Mouse (Mus musculus) limb, embryonic 15.5 days (tissue): Measurements from ENCODE around the gene Carmil2. TPM values are rescaled to one million over a fixed set of nuclear protein-coding genes. Genes with fewer than 3 reads are reported as not detected.
A peak's percentile ranks its signal among the peaks of the same experiment; 100 is the strongest.

Experiments
- ATAC-seq: fragments of 200-750 bp; cut with Nextera tagmentation; 2 replicates; pipeline ENCODE4 v1.8.0; 2017; ENCODE audit warnings: low read depth, moderate TSS enrichment; ENCODE audit not compliant: insufficient number of reproducible peaks, low FRiP score, low TSS enrichment
- H3K27ac ChIP-seq: fragments of 300-500 bp; sonication (generic); 2 replicates; pipeline ENCODE4 v1.5.1; 2015; ENCODE audit warnings: moderate library complexity, mild to moderate bottlenecking, inconsistent platforms
- H3K27me3 ChIP-seq: fragments of 300-500 bp; sonication (generic); 2 replicates; pipeline ENCODE4 v1.6.1; 2015; ENCODE audit warnings: inconsistent platforms
- H3K36me3 ChIP-seq: fragments of 300-500 bp; sonication (generic); 2 replicates; pipeline ENCODE4 v1.6.1; 2015; ENCODE audit warnings: inconsistent platforms
- H3K4me1 ChIP-seq: fragments of 300-500 bp; sonication (generic); 2 replicates; pipeline ENCODE4 v1.6.1; 2015; ENCODE audit warnings: inconsistent platforms
- H3K4me2 ChIP-seq: fragments of 300-500 bp; sonication (generic); 2 replicates; pipeline ENCODE4 v1.6.1; 2015; ENCODE audit warnings: mild to moderate bottlenecking, inconsistent platforms
- H3K4me3 ChIP-seq: fragments of 300-500 bp; sonication (generic); 2 replicates; pipeline ENCODE4 v1.5.1; 2015; ENCODE audit warnings: mild to moderate bottlenecking, inconsistent platforms
- H3K9ac ChIP-seq: fragments of 300-500 bp; sonication (generic); 2 replicates; pipeline ENCODE4 v1.6.1; 2015; ENCODE audit warnings: inconsistent platforms
- H3K9me3 ChIP-seq: fragments of 300-500 bp; sonication (generic); 2 replicates; pipeline ENCODE4 v1.6.1; 2016; ENCODE audit warnings: inconsistent platforms
- WGBS: fragments of 180-500 bp; shearing (Covaris S2); methylation state at CpG from one replicate; pipeline ENCODE4 v1.1.7; 2015; 5-methylcytosine and 5-hydroxymethylcytosine counted together
- polyA plus RNA-seq: library from polyadenylated mRNA; unstranded; fragments of >200 nt; fragmentation: Nextera tagmentation; extraction: Ambion mirVana; gene quantifications from 2 replicates; pipeline ENCODE4 v1.2.1, GENCODE M21; 2015

Carmil2 gene
- polyA plus RNA-seq: 0.47 and 0.58 TPM in 2 replicates

GRCm38 (mm10) chr8:105685796-105686308 lies at the start of gene Carmil2:
Carmil2 (plus strand) TSS chr8:105686274.
- Histone ChIP-seq H3K4me3 (peak within 1 kb of the TSS; percentile 20), H3K27ac (no peak within 1 kb of the TSS), H3K4me2 (peak within 1 kb of the TSS; percentile 48), H3K9me3 (no peaks in the 10 kb centered on the region), H3K9ac (0 out of 2 replicates have a peak within 1 kb of the TSS, but pooled peaks have one; percentile 2), H3K36me3 (peaks cover 39% of the 10 kb centered on the region), H3K27me3 (no peaks in the 10 kb centered on the region; the same call in 1 of the 2 replicates), H3K4me1 (peaks cover 12% of the 10 kb centered on the region)
- 0 out of 2 replicates have a peak, but pooled peaks have one; percentile 31 for ATAC-seq
- WGBS: 6% methylated on average over 25 of the region's 26 CpGs

GRCm38 (mm10) chr8:105636963-105637510 lies 49.0 kb upstream of the Carmil2 start, which contains the start of gene Agrp:
Agrp (minus strand) TSS chr8:105637393.
- Histone ChIP-seq H3K27ac (peak within 1 kb of the TSS; percentile 100), H3K9ac (peak within 1 kb of the TSS; percentile 95), H3K9me3 (no peaks in the 10 kb centered on the region), H3K27me3 (no peaks in the 10 kb centered on the region), H3K4me3 (peak within 1 kb of the TSS; percentile 65), H3K4me1 (peaks cover 29% of the 10 kb centered on the region), H3K36me3 (no peaks in the 10 kb centered on the region), H3K4me2 (peak within 1 kb of the TSS; percentile 79)
- WGBS: under 1% methylated on average over 63 of the region's 63 CpGs
- peak; percentile 36 for ATAC-seq

GRCm38 (mm10) chr8:105637601-105638041 lies 48.5 kb upstream of the Carmil2 start:
- no peak for ATAC-seq

DNA sequence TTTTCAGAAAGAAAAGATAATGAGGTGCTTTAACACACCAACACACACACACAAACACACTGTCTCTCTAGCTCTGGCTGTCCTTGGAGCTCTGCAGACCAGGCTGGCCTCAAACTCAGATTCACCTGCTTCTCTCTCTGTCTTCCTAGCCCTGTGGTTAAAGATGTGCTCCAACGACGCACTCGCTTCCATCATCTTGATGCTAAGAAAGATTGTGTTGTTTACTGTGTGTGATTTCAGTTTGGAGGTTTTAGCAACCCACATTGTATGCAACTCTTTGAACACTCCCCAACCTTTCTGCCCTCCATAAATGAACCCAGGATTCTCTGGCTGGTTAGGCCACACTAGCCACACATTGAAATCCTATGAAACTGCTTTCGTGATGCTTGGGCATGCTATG lies 47.6 kb upstream of the Carmil2 start:
- H3K9me3 ChIP-seq: no peaks in the 10 kb centered on the region
- H3K4me2 ChIP-seq: peak overlapping the region; percentile 79
- H3K27me3 ChIP-seq: no peaks in the 10 kb centered on the region
- H3K4me3 ChIP-seq: no peak overlapping the region
- H3K9ac ChIP-seq: peak overlapping the region; percentile 17; the same call in 1 of the 2 replicates
- 84% methylated on average over 4 of the region's 4 CpGs for WGBS
- peaks cover 2% of the 10 kb centered on the region; the same call in 1 of the 2 replicates for H3K36me3 ChIP-seq
- peak overlapping the region; percentile 54 for H3K27ac ChIP-seq
- H3K4me1 ChIP-seq: peaks cover 29% of the 10 kb centered on the region
- no peak for ATAC-seq

More at GRCm38 (mm10) chr8:105637601-105638041, 48.5 kb upstream of the Carmil2 start:
- Histone ChIP-seq H3K4me3 (peak overlapping the region; percentile 65), H3K27ac (peak overlapping the region; percentile 100), H3K4me2 (peak overlapping the region; percentile 79), H3K27me3 (no peaks in the 10 kb centered on the region), H3K9ac (peak overlapping the region; percentile 95), H3K4me1 (peaks cover 29% of the 10 kb centered on the region), H3K9me3 (no peaks in the 10 kb centered on the region), H3K36me3 (no peaks in the 10 kb centered on the region)
- under 1% methylated on average over 11 of the region's 11 CpGs for WGBS

DNA sequence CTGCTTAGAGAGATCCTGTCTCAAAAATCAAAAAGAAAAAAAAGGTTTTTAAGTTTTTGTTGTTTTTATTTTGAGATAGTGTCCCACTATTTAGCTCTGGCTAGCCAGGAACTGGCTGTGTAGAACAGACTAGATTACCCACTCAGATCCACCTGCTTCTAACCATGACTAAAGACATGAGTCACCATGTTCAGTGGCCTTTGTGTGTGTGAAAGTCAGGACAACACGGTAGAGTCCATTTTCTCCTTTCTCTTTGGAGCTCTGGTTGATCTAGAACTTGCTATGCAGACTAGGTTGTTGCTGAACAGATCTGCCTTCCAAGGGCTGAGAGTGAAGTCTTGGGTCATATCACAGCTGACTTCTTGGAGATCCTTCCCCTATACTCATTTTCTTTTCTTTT lies 46.2 kb upstream of the Carmil2 start:
- H3K4me1 ChIP-seq: peaks cover 28% of the 10 kb centered on the region
- H3K27me3 ChIP-seq: no peaks in the 10 kb centered on the region
- H3K4me2 ChIP-seq: no peak overlapping the region
- no peak for ATAC-seq
- H3K4me3 ChIP-seq: no peak overlapping the region
- 82% methylated on average over 1 of the region's 1 CpGs for WGBS
- H3K9me3 ChIP-seq: no peaks in the 10 kb centered on the region
- peaks cover 11% of the 10 kb centered on the region; the same call in 1 of the 2 replicates for H3K36me3 ChIP-seq
- H3K27ac ChIP-seq: peak overlapping the region; percentile 27
- H3K9ac ChIP-seq: no peak overlapping the region

DNA sequence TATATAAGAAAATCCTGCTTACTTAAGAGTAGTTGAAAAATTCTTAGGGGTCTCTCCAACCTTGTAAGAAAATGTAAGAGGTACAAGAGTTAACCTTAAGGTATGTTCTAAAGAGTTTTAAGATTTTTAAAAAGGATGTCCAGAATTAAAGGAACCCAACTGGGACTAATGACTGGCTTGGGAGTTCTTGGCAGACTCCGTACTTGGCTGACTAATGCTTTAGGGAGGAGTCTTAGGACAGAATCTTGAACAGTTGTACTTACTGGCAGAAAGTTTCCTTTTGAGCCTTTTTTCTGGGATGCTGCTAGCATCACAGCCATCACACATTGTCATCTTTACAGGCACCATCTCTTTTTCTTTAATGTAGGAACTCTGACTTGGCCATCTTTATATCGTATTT lies 45.6 kb upstream of the Carmil2 start:
- Histone ChIP-seq H3K9ac (no peak overlapping the region), H3K4me2 (no peak overlapping the region), H3K9me3 (no peaks in the 10 kb centered on the region), H3K4me1 (peaks cover 24% of the 10 kb centered on the region), H3K4me3 (no peak overlapping the region), H3K27me3 (no peaks in the 10 kb centered on the region), H3K27ac (no peak overlapping the region), H3K36me3 (peaks cover 17% of the 10 kb centered on the region)
- 61% methylated on average over 2 of the region's 2 CpGs for WGBS
- no peak for ATAC-seq

GRCm38 (mm10) chr8:105645205-105645604 lies 40.9 kb upstream of the Carmil2 start:
- no peak overlapping the region for H3K4me2 ChIP-seq
- H3K9me3 ChIP-seq: no peaks in the 10 kb centered on the region
- no peak overlapping the region for H3K4me3 ChIP-seq
- no peak for ATAC-seq
- no peak overlapping the region for H3K9ac ChIP-seq
- peaks cover 35% of the 10 kb centered on the region for H3K36me3 ChIP-seq
- WGBS: 88% methylated on average over 1 of the region's 1 CpGs
- peaks cover 3% of the 10 kb centered on the region; the same call in 1 of the 2 replicates for H3K4me1 ChIP-seq
- H3K27me3 ChIP-seq: no peaks in the 10 kb centered on the region
- no peak overlapping the region for H3K27ac ChIP-seq

DNA sequence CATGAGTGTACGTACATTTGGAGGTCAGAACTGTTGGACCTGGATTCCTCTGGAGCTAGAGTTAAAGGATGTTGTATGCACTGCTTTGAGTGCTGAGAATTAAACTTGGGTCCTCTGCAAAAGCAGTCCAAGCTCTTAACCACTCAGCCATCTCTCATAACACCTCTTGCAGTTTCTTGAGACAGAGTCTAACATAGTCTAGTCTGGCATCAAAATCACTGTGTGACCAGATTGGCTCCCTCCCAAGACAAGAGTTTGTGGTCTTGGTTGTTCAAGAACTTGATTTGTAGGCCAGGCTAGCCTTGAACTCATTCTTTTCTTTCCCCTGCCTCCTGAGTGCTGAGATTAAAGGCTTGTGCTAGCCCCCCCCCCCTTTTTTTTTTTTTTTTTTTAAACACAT lies 37.1 kb upstream of the Carmil2 start:
- Histone ChIP-seq H3K4me2 (no peak overlapping the region), H3K27ac (no peak overlapping the region), H3K36me3 (peaks cover 45% of the 10 kb centered on the region), H3K9ac (no peak overlapping the region), H3K4me1 (no peaks in the 10 kb centered on the region), H3K27me3 (no peaks in the 10 kb centered on the region), H3K9me3 (no peaks in the 10 kb centered on the region), H3K4me3 (no peak overlapping the region)
- WGBS: 98% methylated on average over 1 of the region's 1 CpGs
- no peak for ATAC-seq

- no peak overlapping the region for H3K27ac ChIP-seq
- no peaks in the 10 kb centered on the region for H3K4me1 ChIP-seq
- no peaks in the 10 kb centered on the region for H3K27me3 ChIP-seq
- H3K9ac ChIP-seq: no peak overlapping the region
- H3K36me3 ChIP-seq: peaks cover 18% of the 10 kb centered on the region
- H3K9me3 ChIP-seq: no peaks in the 10 kb centered on the region
- no peak for ATAC-seq
- H3K4me2 ChIP-seq: no peak overlapping the region
- H3K4me3 ChIP-seq: no peak overlapping the region
These were observed 28.4 kb upstream of the Carmil2 start for GRCm38 (mm10) chr8:105657641-105658040.

- no peak overlapping the region for H3K27ac ChIP-seq
- H3K4me2 ChIP-seq: no peak overlapping the region
- no peaks in the 10 kb centered on the region for H3K4me1 ChIP-seq
- no peak overlapping the region for H3K4me3 ChIP-seq
- H3K36me3 ChIP-seq: peaks cover 28% of the 10 kb centered on the region
- H3K27me3 ChIP-seq: no peaks in the 10 kb centered on the region
- no peaks in the 10 kb centered on the region for H3K9me3 ChIP-seq
- no peak overlapping the region for H3K9ac ChIP-seq
- WGBS: 73% methylated on average over 3 of the region's 3 CpGs
- no peak for ATAC-seq
These were observed 24.9 kb upstream of the Carmil2 start for GRCm38 (mm10) chr8:105661167-105661566.

GRCm38 (mm10) chr8:105677891-105678290 lies 8.2 kb upstream of the Carmil2 start:
- no peak overlapping the region for H3K9ac ChIP-seq
- H3K4me3 ChIP-seq: no peak overlapping the region
- WGBS: 84% methylated on average over 1 of the region's 1 CpGs
- H3K27ac ChIP-seq: no peak overlapping the region
- H3K4me2 ChIP-seq: no peak overlapping the region
- no peaks in the 10 kb centered on the region for H3K27me3 ChIP-seq
- peaks cover 93% of the 10 kb centered on the region for H3K36me3 ChIP-seq
- no peaks in the 10 kb centered on the region for H3K4me1 ChIP-seq
- H3K9me3 ChIP-seq: no peaks in the 10 kb centered on the region
- ATAC-seq: no peak

- WGBS: 63% methylated on average over 7 of the region's 7 CpGs
- H3K27me3 ChIP-seq: no peaks in the 10 kb centered on the region; the same call in 1 of the 2 replicates
- no peak for ATAC-seq
- H3K4me3 ChIP-seq: no peak overlapping the region
- H3K36me3 ChIP-seq: peaks cover 44% of the 10 kb centered on the region
- no peak overlapping the region for H3K9ac ChIP-seq
- H3K4me1 ChIP-seq: peaks cover 12% of the 10 kb centered on the region
- no peaks in the 10 kb centered on the region for H3K9me3 ChIP-seq
- no peak overlapping the region for H3K4me2 ChIP-seq
- no peak overlapping the region for H3K27ac ChIP-seq
These were observed 749 bp upstream of the Carmil2 start for GRCm38 (mm10) chr8:105685325-105685724.
